Mouse (Mus musculus) kidney, embryonic 14.5 days (tissue): ENCODE measurements around the gene Atg10. TPM values are rescaled to one million over a fixed set of nuclear protein-coding genes. Genes with fewer than 3 reads are reported as not detected.

ENCODE experiments used
- ATAC-seq: fragments of 200-750 bp; cut with Nextera tagmentation; 2 replicates; pipeline ENCODE4 v1.8.0; 2017; ENCODE audit warnings: moderate number of reproducible peaks, mild to moderate bottlenecking, moderate TSS enrichment, moderate library complexity; ENCODE audit not compliant: low FRiP score, low TSS enrichment
- H3K27ac ChIP-seq: fragments of 300-500 bp; sonication (generic); 2 replicates; pipeline ENCODE4 v1.5.1; 2014; ENCODE audit warnings: low read depth, mild to moderate bottlenecking, low read length, moderate library complexity, mixed read lengths
- H3K27me3 ChIP-seq: fragments of 300-500 bp; sonication (generic); 2 replicates; pipeline ENCODE4 v1.6.1; 2014; ENCODE audit warnings: mild to moderate bottlenecking, low read length; ENCODE audit not compliant: control insufficient read depth, insufficient read depth
- H3K36me3 ChIP-seq: fragments of 300-500 bp; sonication (generic); 2 replicates; pipeline ENCODE4 v1.6.1; 2014; ENCODE audit warnings: low read length, mixed read lengths; ENCODE audit not compliant: control insufficient read depth, insufficient read depth
- H3K4me1 ChIP-seq: fragments of 300-500 bp; sonication (generic); 2 replicates; pipeline ENCODE4 v1.6.1; 2014; ENCODE audit warnings: low read length, mixed read lengths; ENCODE audit not compliant: control insufficient read depth, insufficient read depth
- H3K4me2 ChIP-seq: fragments of 300-500 bp; sonication (generic); replicated peaks from 2 replicates; pipeline ENCODE4 v1.6.1; 2014; ENCODE audit warnings: low read depth, mild to moderate bottlenecking, low read length
- H3K4me3 ChIP-seq: fragments of 300-500 bp; sonication (generic); 2 replicates; pipeline ENCODE4 v1.5.1; 2014; ENCODE audit warnings: mild to moderate bottlenecking, low read length
- H3K9ac ChIP-seq: fragments of 300-500 bp; sonication (generic); 2 replicates; pipeline ENCODE4 v1.6.1; 2014; ENCODE audit warnings: low read depth, mild to moderate bottlenecking, low read length, moderate library complexity
- H3K9me3 ChIP-seq: fragments of 300-500 bp; sonication (generic); 2 replicates; pipeline ENCODE4 v1.6.1; 2016; ENCODE audit warnings: low read length; ENCODE audit not compliant: control insufficient read depth
- WGBS: fragments of 180-500 bp; shearing (Covaris S2); extraction: QIAGEN DNeasy Blood & Tissue Kit; methylation state at CpG from one replicate; pipeline ENCODE4 v1.1.7; 2014; 5-methylcytosine and 5-hydroxymethylcytosine counted together
- polyA plus RNA-seq: library from polyadenylated mRNA; unstranded; fragments of >200 nt; fragmentation: Nextera tagmentation; extraction: Ambion mirVana; gene quantifications from 2 replicates; pipeline ENCODE4 v1.2.1, GENCODE M21; 2014

Atg10 gene
- polyA plus RNA-seq, 1 experiment from 2014 or later, result 15.3 TPM

- no peaks in the 10 kb centered on the region for H3K9me3 ChIP-seq
- H3K4me3 ChIP-seq, result no peak overlapping the region
- H3K9ac ChIP-seq, result no peak overlapping the region
- H3K27ac ChIP-seq, result no peak overlapping the region
- 0 out of 2 replicates have a peak, but pooled peaks cover 2% of the 10 kb centered on the region for H3K4me1 ChIP-seq
- no peaks in the 10 kb centered on the region for H3K36me3 ChIP-seq
- no peaks in the 10 kb centered on the region for H3K27me3 ChIP-seq
- no peak for ATAC-seq
- WGBS, result 91% methylated on average over 12 of the region's 12 CpGs
- no peak overlapping the region for H3K4me2 ChIP-seq
These were observed 137.3 kb downstream of the Atg10 start for GRCm38 (mm10) chr13:91086361-91086900.

GRCm38 (mm10) chr13:91072351-91072750 is 151.4 kb downstream of the Atg10 start:
- H3K4me2 ChIP-seq, result no peak overlapping the region
- ATAC-seq, result no peak
- H3K4me1 ChIP-seq, result no peaks in the 10 kb centered on the region
- no peak overlapping the region for H3K9ac ChIP-seq
- H3K27me3 ChIP-seq, result no peaks in the 10 kb centered on the region
- H3K9me3 ChIP-seq, result no peaks in the 10 kb centered on the region
- 89% methylated on average over 2 of the region's 2 CpGs for WGBS
- no peaks in the 10 kb centered on the region for H3K36me3 ChIP-seq
- H3K27ac ChIP-seq, result no peak overlapping the region
- no peak overlapping the region for H3K4me3 ChIP-seq

- H3K9me3 ChIP-seq, result no peaks in the 10 kb centered on the region
- no peaks in the 10 kb centered on the region for H3K36me3 ChIP-seq
- no peak overlapping the region for H3K27ac ChIP-seq
- H3K4me1 ChIP-seq, result no peaks in the 10 kb centered on the region
- no peaks in the 10 kb centered on the region for H3K27me3 ChIP-seq
- no peak overlapping the region for H3K4me3 ChIP-seq
- H3K4me2 ChIP-seq, result no peak overlapping the region
- no peak for ATAC-seq
- H3K9ac ChIP-seq, result no peak overlapping the region
- WGBS, result 92% methylated on average over 5 of the region's 5 CpGs
These were observed 162.9 kb downstream of the Atg10 start for GRCm38 (mm10) chr13:91060871-91061270.

- Histone ChIP-seq H3K4me2 (no peak overlapping the region), H3K9me3 (no peaks in the 10 kb centered on the region; the same call in 1 of the 2 replicates), H3K27ac (no peak overlapping the region), H3K4me1 (no peaks in the 10 kb centered on the region), H3K27me3 (no peaks in the 10 kb centered on the region), H3K4me3 (no peak overlapping the region), H3K9ac (no peak overlapping the region), H3K36me3 (no peaks in the 10 kb centered on the region)
- 90% methylated on average over 4 of the region's 4 CpGs for WGBS
- ATAC-seq, result no peak
These were observed 175.6 kb downstream of the Atg10 start for GRCm38 (mm10) chr13:91048171-91048570.

GRCm38 (mm10) chr13:91046851-91047250 is 176.9 kb downstream of the Atg10 start:
- no peak for ATAC-seq
- 83% methylated on average over 5 of the region's 5 CpGs for WGBS

GRCm38 (mm10) chr13:91041236-91041635 is 182.5 kb downstream of the Atg10 start:
- WGBS, result 74% methylated on average over 1 of the region's 1 CpGs
- Histone ChIP-seq H3K36me3 (no peaks in the 10 kb centered on the region), H3K4me3 (no peak overlapping the region), H3K4me2 (no peak overlapping the region), H3K4me1 (no peaks in the 10 kb centered on the region), H3K9ac (no peak overlapping the region), H3K27ac (no peak overlapping the region), H3K27me3 (no peaks in the 10 kb centered on the region), H3K9me3 (no peaks in the 10 kb centered on the region)
- no peak for ATAC-seq

More at GRCm38 (mm10) chr13:91046851-91047250, 176.9 kb downstream of the Atg10 start:
- Histone ChIP-seq H3K9me3 (no peaks in the 10 kb centered on the region; the same call in 1 of the 2 replicates), H3K4me2 (no peak overlapping the region), H3K27ac (no peak overlapping the region), H3K36me3 (no peaks in the 10 kb centered on the region), H3K9ac (no peak overlapping the region), H3K4me1 (no peaks in the 10 kb centered on the region), H3K27me3 (no peaks in the 10 kb centered on the region), H3K4me3 (no peak overlapping the region)

GRCm38 (mm10) chr13:91040421-91040820 is 183.3 kb downstream of the Atg10 start:
- no peaks in the 10 kb centered on the region for H3K27me3 ChIP-seq
- no peak for ATAC-seq
- H3K36me3 ChIP-seq, result no peaks in the 10 kb centered on the region
- H3K4me1 ChIP-seq, result no peaks in the 10 kb centered on the region
- H3K27ac ChIP-seq, result no peak overlapping the region
- H3K9ac ChIP-seq, result no peak overlapping the region
- H3K4me2 ChIP-seq, result no peak overlapping the region
- no peaks in the 10 kb centered on the region for H3K9me3 ChIP-seq
- no peak overlapping the region for H3K4me3 ChIP-seq

- WGBS, result 53% methylated on average over 11 of the region's 11 CpGs
- H3K27ac ChIP-seq, result no peak overlapping the region
- H3K27me3 ChIP-seq, result no peaks in the 10 kb centered on the region
- no peak overlapping the region for H3K4me2 ChIP-seq
- no peaks in the 10 kb centered on the region for H3K4me1 ChIP-seq
- H3K4me3 ChIP-seq, result no peak overlapping the region
- peak; percentile 95 for ATAC-seq
- H3K36me3 ChIP-seq, result no peaks in the 10 kb centered on the region
- no peak overlapping the region for H3K9ac ChIP-seq
- no peaks in the 10 kb centered on the region for H3K9me3 ChIP-seq
These were observed 184.5 kb downstream of the Atg10 start for GRCm38 (mm10) chr13:91039201-91039807.

GRCm38 (mm10) chr13:91038636-91039035 is 185.1 kb downstream of the Atg10 start:
- H3K4me1 ChIP-seq, result no peaks in the 10 kb centered on the region
- no peak for ATAC-seq
- WGBS, result 77% methylated on average over 5 of the region's 5 CpGs
- H3K27ac ChIP-seq, result no peak overlapping the region
- no peaks in the 10 kb centered on the region for H3K36me3 ChIP-seq
- no peak overlapping the region for H3K4me3 ChIP-seq
- H3K4me2 ChIP-seq, result no peak overlapping the region
- H3K27me3 ChIP-seq, result no peaks in the 10 kb centered on the region
- H3K9me3 ChIP-seq, result no peaks in the 10 kb centered on the region
- H3K9ac ChIP-seq, result no peak overlapping the region
